In the genomic region with DNA sequence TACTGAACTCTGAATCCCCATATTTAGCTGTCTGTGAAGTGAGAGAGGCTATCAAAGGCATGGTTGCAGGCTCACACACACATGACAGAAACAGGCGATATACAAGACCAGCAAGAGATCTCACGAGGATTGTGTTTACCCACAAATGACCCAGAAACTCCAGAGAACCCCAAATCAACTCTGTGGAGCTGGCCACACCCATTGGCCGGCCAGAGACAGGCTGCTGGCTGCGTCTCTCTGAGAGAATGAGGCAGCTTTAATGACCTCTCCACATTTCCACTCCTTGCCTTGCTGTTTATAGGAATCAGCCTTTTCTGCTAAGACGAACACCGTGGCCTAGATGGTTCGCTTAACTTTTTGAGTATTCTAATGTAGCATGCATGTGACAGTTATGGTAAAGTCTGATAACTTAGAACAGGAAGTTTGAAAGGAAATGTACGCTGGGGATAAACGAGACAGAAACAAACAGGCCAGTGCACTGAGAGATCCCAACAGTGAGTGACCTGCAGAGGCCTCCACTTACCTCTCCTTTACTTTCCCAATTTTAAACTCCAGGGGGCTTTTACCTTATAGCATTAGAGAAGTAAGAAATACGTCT, we compare ENCODE assay signal across 9 mouse cellular contexts.
DNase-seq lines count a peak whose midpoint lies in the region; ATAC-seq and TF ChIP-seq lines count a peak whose summit lies in the region.
"Had no signal": no experiment of that assay in that cellular context is flagged by ENCODE, and none has a peak within 500 bp of the region (broad histone marks: within the 10 kb centered on the region; RNA-seq: fewer than 3 reads in every experiment).

No protein-coding gene starts in this region.

- peak; percentile 67 for ATAC-seq in G1E (ENCODE audit: extremely low read depth, insufficient number of reproducible peaks, low FRiP score, poor library complexity, severe bottlenecking)
- ATAC-seq in granulocyte monocyte progenitor cell, adult 5-6 weeks (replicated peaks; ENCODE audit: poor library complexity, severe bottlenecking) = peak; percentile 24
- peak; percentile 21 for ATAC-seq in liver, embryonic 15.5 days (ENCODE audit: insufficient read depth)
- no peak for ATAC-seq in kidney, embryonic 14.5 days (ENCODE audit: low FRiP score, low TSS enrichment)
- ATAC-seq: midbrain, embryonic 16.5 days had no signal

- peak overlapping the region; percentile 46 for H3K27ac ChIP-seq in liver, embryonic 15.5 days (replicated peaks)
- H3K27ac ChIP-seq in kidney, embryonic 14.5 days (ENCODE audit: low read depth, low read length) = no peak overlapping the region

- peaks cover 10% of the 10 kb centered on the region for H3K9me3 ChIP-seq in G1E (replicated peaks)
- H3K9me3 ChIP-seq in liver, embryonic 15.5 days (replicated peaks) = 0 out of 2 replicates have a peak, but pooled peaks cover 3% of the 10 kb centered on the region
- H3K9me3 ChIP-seq in kidney, embryonic 14.5 days (ENCODE audit: control insufficient read depth, low read length) = no peaks in the 10 kb centered on the region

- H3K9ac ChIP-seq in liver, embryonic 15.5 days = no peak overlapping the region
- no peak overlapping the region for H3K9ac ChIP-seq in kidney, embryonic 14.5 days (ENCODE audit: low read depth, low read length)

- H3K4me3 ChIP-seq in G1E (ENCODE audit: low read depth, low read length) = no peak overlapping the region
- no peak overlapping the region for H3K4me3 ChIP-seq in liver, embryonic 15.5 days (replicated peaks)
- H3K4me3 ChIP-seq in kidney, embryonic 14.5 days (ENCODE audit: low read length) = no peak overlapping the region

- no peak for TF ChIP-seq CTCF in G1E (IDR thresholded peaks at IDR 0.05; ENCODE audit: low read depth, low read length)

- no peaks in the 10 kb centered on the region for H3K36me3 ChIP-seq in G1E (replicated peaks)
- H3K36me3 ChIP-seq in liver, embryonic 15.5 days (replicated peaks) = 0 out of 2 replicates have a peak, but pooled peaks cover 3% of the 10 kb centered on the region
- peaks cover 8% of the 10 kb centered on the region; the same call in 1 of the 2 replicates for H3K36me3 ChIP-seq in kidney, embryonic 14.5 days (ENCODE audit: control insufficient read depth, insufficient read depth, low read length)

- no peaks in the 10 kb centered on the region for H3K27me3 ChIP-seq in G1E (ENCODE audit: insufficient read depth, low read length)
- H3K27me3 ChIP-seq in liver, embryonic 15.5 days = peaks cover 27% of the 10 kb centered on the region
- no peaks in the 10 kb centered on the region for H3K27me3 ChIP-seq in kidney, embryonic 14.5 days (ENCODE audit: control insufficient read depth, insufficient read depth, low read length)

- DNase-seq in heart, adult 9 months (ENCODE audit: low spot score in 2 of 2) = peak; percentile 41 to 49
- no peak for DNase-seq in heart, postnatal 25 days (ENCODE audit: low spot score)
- no peak for DNase-seq in G1E (ENCODE audit: low spot score)
- DNase-seq in cerebellum, adult 11 months = no peak
- DNase-seq in B cell, adult 2 months = no peak

- intact Hi-C loops in heart, postnatal 25 days (cut with DNase I) = no loop called here

- H3K4me1 ChIP-seq in G1E (ENCODE audit: insufficient read depth, low read depth, low read length) = peaks cover 2% of the 10 kb centered on the region; the same call in 1 of the 2 replicates
- H3K4me1 ChIP-seq in liver, embryonic 15.5 days (replicated peaks) = peaks cover 61% of the 10 kb centered on the region
- peaks cover 52% of the 10 kb centered on the region for H3K4me1 ChIP-seq in kidney, embryonic 14.5 days (ENCODE audit: control insufficient read depth, insufficient read depth, low read length)

- H3K4me2 ChIP-seq in liver, embryonic 15.5 days = no peak overlapping the region
- H3K4me2 ChIP-seq in kidney, embryonic 14.5 days (replicated peaks; ENCODE audit: low read depth, low read length) = no peak overlapping the region

- 14% methylated on average over 10 of the region's 10 CpGs for WGBS in liver, embryonic 15.5 days (ENCODE audit: insufficient replicate concordance)
- WGBS in kidney, embryonic 14.5 days = 69% methylated on average over 10 of the region's 10 CpGs

Comparison
In these comparisons a context has a peak if more than half of its experiments do, and no peak if none do; other contexts are left out.
1. DNase-seq: peak in heart, adult 9 months (2 of 2); none in heart, postnatal 25 days (single experiment), G1E (single experiment), cerebellum, adult 11 months (single experiment) and B cell, adult 2 months (0 of 2).